Mouse (Mus musculus) olfactory bulb, adult 2 months (tissue): ENCODE data around the gene Ltb.

Experiments used
- CTCF ChIP-seq: fragments of 200-500 bp; IDR thresholded peaks from 2 replicates; pipeline ENCODE4 v1.5.1; 2012; ENCODE audit warnings: low read depth, mild to moderate bottlenecking, low read length, moderate library complexity; ENCODE audit not compliant: insufficient read depth
- POLR2A ChIP-seq: fragments of 200-500 bp; IDR thresholded peaks from 2 replicates; pipeline ENCODE4 v1.6.1; 2012; ENCODE audit warnings: mild to moderate bottlenecking, low read depth, low read length, moderate library complexity; ENCODE audit not compliant: insufficient read depth

GRCm38 (mm10) chr17:35147922-35148639 is 46.2 kb upstream of the Ltb start:
- TF ChIP-seq CTCF (no peak), POLR2A (no peak)
